Mouse (Mus musculus) large intestine, adult 2 months (tissue): ENCODE data around the gene Acss2. TPM values are rescaled to one million over a fixed set of nuclear protein-coding genes. Genes with fewer than 3 reads are reported as not detected.

Source experiments
- DNase-seq: peaks from one replicate; pipeline ENCODE4 v3.0.0-alpha.2; 2012; ENCODE audit warnings: low read depth, low spot score
- WGBS: fragments of 180-500 bp; shearing (Covaris S2); methylation state at CpG from one replicate; pipeline ENCODE4 v1.1.7; 2018; 5-methylcytosine and 5-hydroxymethylcytosine counted together
- polyA plus RNA-seq: library from polyadenylated mRNA; depleted of rRNA; stranded (reverse); fragments of >200 nt; gene quantifications from 2 replicates; pipeline ENCODE4 v1.2.3, GENCODE M21; 2012; rRNA removed

Gene Acss2
- polyA plus RNA-seq = 23.4 and 32.2 TPM in 2 replicates

DNA sequence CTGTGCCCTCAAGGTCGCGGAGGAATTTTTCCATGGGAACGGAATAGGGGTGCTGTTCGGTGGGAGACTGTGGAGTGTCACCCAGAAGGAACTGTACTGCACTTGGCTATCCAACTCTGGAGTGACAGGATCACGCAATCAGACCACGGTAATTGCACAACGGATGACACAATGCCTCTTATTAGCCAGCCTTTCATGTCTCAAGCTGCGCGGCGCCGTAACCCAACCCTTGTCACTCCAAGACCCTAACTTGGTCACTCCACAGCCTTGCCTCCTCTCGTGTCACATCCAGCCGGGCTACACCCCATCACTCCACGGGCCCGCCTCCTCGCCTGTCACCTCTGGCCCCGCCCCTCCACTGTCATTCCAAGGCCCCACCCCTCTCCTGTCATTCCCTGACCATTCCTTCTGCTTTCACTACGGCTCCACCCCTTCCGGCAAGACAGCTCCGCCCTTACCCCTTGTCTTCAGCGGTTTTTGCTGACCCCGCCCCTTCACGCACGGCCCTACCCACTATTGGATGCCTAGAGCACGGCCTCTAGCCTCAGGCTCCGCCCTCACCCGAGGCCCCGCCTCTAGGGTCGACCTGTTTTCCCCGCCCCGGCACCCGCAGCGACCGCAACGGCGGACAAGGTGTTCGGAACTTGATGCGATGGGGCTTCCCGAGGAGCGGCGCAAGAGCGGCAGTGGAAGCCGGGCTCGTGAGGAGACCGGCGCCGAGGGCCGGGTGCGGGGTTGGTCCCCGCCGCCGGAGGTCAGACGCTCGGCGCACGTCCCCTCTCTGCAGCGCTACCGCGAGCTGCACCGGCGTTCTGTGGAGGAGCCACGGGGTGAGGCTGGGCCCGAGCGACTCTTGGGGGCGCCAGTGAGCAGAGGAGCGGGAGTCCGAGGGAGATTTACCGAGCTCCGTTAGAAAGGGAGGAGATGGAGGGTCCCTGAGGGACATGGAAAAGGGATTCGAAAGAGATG lies at the start of gene Acss2, which contains the start of gene Ggt7:
Gene Acss2, plus strand, starts transcription at position 494 of the 969 bp plus-strand sequence.
Gene Ggt7, minus strand, starts transcription at position 783 of the 969 bp plus-strand sequence.
- 2% methylated on average over 70 of the region's 70 CpGs for WGBS
- peak; percentile 94 for DNase-seq

DNA sequence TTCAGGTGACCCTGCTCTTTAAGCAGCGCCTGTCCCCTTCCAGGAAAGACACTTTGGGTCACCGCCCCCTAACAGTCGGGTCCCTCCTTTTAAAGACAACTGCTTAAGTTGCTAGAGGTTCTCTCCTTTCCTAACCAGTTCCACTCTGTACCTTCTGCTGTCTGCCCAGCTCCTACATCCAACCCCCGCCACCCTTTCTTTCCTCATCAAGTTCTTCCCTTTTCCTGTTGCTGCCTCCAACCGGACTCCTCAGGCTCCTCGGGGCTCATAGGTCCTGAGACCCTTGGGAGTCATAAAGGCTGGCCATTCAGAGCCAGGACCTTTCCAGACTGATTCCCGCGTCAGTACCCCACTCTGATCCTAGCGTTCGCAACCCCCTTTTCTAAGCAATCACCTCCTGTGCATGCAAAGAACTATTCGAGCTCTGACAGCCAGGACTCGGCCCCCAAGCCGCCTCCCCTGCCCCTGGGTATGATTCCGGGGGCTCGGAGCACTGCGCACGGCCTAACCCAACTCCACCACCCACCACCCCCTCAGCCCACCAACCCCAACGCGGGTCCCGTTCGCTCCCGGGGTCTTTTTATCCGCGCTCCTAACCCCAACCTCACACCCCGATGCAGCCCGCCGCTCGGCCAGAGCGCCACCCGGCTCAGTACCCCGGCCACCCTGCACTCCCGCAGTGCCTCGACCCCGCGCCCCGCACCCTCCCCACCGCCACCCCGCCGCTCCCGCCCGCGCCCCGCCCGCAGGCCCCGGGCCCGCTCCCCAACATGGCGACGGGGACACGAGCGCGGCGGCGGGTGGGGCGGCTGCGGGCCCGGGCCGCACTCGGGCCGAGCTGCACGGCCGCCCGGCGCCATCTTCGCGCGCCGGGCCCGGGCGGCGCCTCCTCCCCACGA lies 44.8 kb upstream of the Acss2 start:
- peak; percentile 19 for DNase-seq
- 1% methylated on average over 68 of the region's 71 CpGs for WGBS

DNA sequence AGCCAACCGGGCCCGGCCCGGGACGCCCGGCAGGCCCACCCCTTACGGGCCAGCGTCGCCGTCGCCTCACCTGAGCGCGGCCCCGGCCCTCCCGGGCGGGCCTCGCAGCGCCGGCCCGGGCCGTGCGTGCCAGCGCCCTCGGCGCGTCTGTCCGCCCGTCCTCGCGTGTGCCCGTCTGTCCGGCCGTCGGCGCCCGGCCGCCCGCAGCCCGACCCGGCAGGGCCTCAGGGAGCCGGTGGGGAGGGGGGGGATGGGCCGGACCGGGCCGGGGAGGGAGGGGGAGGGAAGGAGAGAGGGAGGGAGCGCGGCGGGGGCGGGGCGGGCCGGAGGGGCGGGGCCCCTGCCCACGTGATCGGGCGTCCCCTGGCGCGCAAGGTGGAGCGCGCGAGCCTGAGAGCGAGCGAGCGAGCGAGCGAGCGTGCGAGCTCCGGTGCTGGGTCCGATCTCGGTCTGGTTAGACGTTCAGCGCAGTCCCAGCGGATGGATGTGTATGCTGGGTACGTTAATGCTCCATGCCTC lies 44.1 kb upstream of the Acss2 start, which contains the start of gene Ncoa6:
Gene Ncoa6, minus strand, starts transcription at position 325 of the 519 bp plus-strand sequence.
- DNase-seq = peak; percentile 27

DNA sequence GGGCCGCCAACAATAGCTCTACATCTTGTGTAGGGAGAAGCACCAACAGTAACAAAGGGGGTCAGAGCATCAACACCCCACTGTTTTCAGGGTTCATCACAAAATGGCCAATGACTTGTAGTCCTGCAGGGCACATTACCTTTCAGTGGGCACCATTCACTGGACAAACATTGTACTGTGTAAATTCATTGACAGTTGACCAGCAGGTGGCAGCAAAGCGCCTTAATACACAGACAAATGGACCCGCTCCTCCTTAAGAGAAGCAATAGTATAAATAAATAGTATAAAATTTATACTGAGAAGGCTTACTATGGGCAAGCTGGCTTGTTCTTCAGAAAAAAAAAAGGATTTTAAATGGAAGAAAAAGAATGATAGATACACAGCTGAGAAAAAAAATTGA lies 35.7 kb upstream of the Acss2 start:
- 61% methylated on average over 3 of the region's 3 CpGs for WGBS
- DNase-seq = peak; percentile 36

More for the DNA sequence above, 44.1 kb upstream of the Acss2 start, which contains the start of gene Ncoa6:
- WGBS = under 1% methylated on average over 53 of the region's 72 CpGs

DNA sequence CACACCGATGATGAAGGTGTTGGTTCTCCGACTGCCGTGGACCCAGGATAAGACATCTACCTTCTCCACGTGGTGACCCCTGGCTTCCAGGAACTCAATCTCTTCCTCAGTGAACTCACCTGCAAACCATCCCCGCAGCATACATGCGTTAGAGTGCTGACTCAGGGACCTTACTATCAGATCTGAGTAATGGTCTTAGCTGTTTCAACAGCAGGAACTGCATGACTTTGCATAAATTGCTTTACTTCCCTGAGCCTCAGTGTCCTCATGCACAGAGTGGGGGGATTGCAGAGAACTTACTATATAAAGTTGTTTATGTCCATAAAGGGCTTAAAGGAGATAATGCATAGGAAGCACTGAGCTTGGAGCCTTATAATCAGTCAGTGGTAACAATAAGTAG lies 26.8 kb upstream of the Acss2 start:
- 85% methylated on average over 6 of the region's 6 CpGs for WGBS
- DNase-seq = no peak

DNA sequence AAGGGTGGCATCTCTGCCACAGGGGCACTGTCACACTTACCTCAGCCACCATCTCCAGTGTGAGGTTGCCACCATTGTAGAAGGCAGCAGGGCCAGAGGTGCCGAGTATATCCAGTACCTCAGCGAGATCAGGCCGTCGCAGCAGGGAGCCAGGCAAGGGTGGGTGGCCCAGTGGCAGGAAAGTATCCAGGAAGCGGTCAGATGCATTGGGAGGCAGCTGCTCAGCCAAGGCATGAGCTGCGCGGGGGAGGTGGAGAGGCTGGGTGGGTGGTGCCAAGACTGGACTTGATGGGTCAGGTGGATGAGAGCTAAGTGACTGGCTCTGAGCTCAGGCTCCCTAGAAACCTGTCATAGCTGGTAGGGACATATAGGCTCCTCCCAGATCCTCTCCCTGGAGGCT lies 15.2 kb upstream of the Acss2 start:
- 74% methylated on average over 7 of the region's 7 CpGs for WGBS

DNA sequence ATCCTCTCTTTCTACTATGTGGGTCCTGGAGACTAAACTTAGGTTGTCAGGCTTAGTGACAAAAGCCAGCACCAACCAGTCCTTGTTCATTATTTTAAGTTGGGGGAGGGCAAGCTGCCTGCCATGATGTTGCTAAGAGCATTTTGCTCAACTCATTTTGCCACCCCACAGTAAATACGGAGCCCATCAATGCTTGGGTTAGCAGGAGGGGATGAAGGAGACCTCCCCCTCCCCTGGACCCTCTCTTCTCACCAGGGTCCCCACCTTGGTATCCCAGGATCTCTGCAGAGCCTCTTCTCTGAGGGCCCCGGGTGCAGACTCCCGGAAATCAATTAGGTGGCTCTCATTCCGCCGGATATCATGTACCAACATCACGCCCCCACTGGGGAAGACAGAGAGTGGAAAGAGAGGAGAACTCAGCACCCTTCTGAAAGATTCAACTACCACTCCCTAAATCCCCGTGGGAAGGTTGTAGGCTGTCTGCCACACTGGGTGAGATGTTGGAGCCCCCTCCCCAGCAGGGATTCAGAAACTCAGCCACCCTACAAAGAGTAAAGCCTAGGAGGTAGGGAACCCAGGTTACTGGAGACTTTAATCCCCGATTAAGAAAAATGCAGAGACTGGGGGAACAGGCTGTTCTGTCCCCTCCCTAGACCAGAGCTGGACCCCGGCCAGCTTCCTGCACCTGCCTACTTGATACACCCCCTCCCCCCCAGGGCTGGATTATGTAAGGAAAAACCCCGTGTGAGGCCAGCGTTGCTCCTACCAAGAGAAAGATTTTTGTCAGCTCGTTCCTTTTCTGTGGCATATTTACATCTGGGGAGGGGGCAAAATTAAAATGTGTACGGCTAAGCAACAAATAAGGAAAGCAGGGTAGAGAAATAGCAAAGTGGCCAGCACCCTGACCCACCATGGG lies 13.1 kb upstream of the Acss2 start:
- no peak for DNase-seq
- WGBS = 34% methylated on average over 13 of the region's 13 CpGs

More for the DNA sequence above, 15.2 kb upstream of the Acss2 start:
- no peak for DNase-seq

DNA sequence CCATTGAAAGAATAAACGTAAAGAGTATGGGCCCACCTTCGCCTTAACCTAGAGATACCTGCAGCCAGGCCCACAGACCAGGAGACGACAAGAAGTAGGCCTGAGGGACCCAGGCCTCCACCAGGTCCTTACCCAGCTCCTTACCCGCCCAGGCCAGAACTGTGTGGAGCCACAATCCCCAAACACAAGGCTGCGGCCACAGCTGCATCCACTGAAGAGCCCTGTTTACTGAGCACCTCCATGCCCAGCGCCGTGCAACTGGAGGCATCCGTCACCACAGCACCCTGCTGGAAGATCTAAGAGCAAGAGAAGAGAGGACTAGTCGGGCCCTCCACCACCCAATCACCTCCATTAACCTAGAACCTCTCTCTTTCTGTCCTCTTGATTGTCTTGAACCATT lies 11.9 kb upstream of the Acss2 start:
- 91% methylated on average over 9 of the region's 9 CpGs for WGBS
- no peak for DNase-seq

DNA sequence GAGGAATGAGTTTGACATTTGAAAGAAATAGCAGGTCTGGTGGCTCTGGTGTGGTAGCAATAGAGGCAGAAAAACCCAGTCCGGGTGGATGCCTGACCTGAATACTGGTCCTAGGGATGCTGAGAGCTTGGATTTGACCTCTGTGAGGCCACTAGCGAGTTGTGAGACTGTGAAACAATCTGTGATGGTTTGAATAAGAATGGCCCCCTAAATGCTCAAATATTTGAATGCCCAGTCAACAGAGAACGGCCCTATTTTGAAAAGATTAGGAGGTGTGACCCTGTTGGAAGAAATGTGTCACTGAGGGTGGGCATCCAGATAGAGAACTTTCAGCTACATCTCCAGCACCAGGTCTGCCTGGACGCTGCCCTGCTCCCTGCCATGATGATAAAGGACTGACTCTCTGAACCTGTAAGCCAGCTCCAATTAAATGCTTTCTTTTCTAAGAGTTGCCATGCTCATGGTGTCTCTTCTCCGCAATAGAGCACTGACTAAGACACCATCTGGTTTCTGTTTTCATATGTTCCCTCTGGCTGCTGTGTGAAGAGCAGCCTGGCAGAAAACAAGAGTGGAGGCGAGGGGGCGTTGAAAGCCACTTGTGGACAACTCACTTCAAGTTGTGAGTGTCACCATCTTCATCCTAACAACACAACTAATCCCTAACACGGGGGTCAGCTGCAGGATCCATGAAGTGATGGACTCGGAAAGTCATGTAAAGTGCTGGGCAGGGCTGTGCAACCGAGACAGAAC lies 9.9 kb upstream of the Acss2 start:
- 84% methylated on average over 10 of the region's 10 CpGs for WGBS
- DNase-seq = no peak

DNA sequence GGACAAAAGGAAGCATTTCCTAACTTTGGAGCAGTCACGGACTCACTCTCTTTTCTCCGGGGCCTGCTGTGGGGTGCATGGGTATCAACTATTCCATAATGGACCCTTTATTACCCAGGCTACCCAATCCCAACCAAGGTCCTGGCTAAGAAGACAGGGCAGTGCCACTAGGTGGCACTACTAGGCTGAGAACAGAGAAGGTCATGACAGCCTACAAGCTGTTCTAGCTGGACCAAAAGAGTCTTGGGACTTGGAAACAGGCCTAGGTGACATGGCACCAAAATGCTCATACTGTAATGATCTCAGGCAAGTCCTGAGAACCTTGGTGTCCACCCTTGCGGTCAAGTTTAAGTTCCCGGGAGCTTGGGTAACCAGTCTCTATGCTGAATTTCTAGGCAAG lies 5.3 kb upstream of the Acss2 start:
- 44% methylated on average over 4 of the region's 4 CpGs for WGBS
- DNase-seq = no peak

DNA sequence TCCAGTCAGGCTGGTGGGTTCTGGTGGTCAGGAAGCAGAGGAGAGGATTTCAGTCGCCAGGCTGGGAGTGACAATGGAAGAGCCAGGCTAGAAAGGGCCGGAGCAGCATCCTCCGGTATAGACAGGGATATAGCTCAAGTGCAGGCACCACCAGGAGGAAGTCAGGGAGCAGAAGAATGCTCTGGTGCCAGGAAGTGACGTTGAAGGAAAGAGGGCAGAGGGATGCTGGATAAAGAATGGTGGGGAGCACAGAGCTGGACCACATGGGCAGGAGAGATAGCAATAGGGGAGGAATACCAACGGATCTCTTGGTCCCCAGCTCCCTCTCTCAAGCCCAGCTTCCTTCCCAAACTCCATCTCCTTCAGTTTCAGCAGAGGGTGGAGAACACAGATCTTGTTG lies 4.2 kb upstream of the Acss2 start:
- 73% methylated on average over 5 of the region's 5 CpGs for WGBS
- no peak for DNase-seq

DNA sequence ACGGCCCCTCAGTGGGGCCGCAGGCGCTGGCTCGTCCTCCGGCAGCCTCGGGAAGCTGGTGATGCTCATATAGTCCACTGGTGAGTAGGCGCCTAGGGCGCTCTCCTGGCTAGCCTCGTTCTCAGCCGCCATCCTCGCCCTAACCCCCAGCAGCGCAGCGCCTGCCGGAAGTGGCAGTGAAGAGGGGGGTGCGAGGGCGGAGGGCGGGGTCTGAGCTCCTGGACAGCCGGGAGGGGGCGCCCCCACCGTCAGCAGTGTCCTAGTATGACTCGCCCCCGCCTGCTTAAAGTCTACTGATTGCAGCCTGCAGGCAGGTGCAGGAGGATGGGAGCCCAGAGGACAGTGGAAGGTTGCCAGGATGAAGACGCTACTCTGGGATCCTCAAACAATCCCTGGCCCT lies 3.1 kb upstream of the Acss2 start:
- WGBS = 3% methylated on average over 23 of the region's 23 CpGs
- no peak for DNase-seq

DNA sequence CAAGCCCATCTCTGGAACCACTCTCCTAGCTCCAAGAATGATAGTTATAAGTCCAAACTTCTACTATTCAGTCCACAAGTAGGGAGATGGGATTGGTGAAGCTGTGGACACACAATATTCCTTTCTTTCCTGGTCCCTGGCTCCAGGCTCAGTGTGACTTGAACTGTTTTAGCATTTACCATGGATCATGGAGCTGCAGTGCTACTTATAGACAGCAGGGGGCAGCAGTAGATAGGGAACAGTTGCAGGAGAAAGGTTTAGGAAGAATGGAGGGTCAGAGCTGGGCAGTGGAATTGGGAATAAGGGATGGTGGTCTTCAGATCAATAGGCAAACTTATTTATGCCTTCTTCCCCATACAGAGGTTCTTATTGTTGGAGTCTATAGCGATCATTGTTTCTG lies 1.8 kb upstream of the Acss2 start:
- 13% methylated on average over 1 of the region's 1 CpGs for WGBS
- no peak for DNase-seq

DNA sequence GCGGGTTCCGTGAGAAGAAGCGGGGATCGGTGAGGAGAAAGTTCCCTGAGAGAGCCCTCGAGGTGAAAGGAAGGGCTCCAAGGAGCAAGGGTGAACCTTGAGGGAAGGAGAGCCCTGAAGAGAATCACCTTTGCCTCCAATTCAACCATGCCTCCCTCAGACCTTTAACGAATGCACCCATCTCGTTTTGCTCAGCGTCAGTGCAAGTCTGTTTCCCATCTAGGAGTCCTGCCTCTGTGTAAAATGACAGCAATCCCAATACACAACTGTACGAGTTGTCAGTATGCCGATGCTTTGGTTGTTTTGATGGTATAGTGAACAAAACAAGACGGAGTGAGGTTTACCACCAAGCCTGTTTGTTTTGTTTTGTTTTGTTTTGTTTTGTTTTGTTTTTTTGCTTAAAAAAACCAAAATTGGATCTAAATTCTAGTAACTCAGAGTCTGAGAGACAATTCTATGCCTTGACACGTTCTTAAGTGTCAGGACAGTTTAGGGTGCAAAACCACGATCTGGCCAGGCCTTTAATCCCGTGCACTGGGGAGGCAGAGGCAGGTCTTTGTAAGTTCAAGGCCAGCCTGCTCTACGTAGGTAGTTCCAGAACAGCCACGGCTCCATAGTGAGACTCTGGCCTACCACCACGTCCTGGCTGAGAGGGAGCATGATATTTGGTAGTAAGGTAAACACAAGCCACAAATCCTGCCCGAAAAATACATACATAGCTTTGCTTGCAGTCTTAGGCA lies 953 bp downstream of the Acss2 start:
- WGBS = 10% methylated on average over 18 of the region's 18 CpGs
- no peak for DNase-seq

DNA sequence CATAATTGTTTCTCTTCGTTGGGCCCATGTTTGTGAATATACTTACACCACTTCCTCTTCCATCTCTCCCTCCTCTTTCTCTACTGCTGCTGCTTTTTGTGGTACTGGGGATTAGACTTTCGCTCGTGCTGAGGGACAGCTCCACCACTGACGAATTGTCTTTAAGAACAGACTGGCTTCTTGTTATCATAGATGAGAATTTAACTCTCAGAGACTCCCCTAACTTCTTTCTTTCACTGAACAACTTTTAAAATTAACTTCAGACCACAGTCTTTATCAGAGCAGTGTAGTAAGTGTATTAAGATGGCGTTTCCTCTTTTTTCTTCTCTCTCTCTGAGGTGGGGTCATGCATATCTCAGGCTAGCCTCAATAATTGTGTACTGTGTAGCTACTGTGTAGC lies 6.0 kb downstream of the Acss2 start:
- DNase-seq = no peak
- WGBS = 71% methylated on average over 5 of the region's 5 CpGs

DNA sequence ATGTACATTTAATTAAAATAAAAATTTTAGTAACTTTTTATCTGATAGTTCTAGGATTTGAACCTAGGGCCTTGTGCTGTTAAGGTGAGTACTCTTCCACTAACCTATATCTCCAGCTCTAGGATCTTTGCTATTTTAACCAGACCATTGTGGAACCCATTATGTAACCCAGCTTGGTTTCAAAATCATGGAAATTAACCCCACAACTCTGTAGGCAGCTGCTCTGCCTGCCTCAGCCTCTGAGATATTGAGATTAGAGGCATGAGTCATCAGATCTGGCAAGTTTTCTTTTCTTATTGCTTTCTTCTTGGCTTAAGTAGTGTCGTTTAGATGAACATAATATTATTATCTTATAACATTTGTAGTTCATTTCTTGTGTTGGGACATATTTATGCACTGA lies 6.6 kb downstream of the Acss2 start:
- no peak for DNase-seq
- WGBS = 12% methylated on average over 1 of the region's 1 CpGs

DNA sequence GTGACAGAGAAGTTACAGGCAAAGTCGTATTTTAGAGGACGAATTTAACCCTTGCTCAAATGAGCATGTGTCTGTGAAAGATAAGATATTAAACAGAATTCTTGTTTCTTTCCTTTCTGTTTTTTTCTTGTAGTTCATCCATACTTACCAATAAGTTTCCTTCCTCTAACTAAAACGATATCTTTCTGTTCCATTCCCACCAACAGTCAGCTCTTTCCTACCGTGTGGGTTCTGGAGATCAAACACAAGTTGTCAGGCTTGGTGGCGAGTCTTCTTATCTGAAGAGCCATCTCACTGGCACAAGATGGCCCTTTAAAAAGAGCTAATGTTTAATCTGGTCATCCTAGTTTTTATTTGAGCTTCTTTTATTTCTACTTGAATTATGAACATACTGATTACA lies 9.6 kb downstream of the Acss2 start:
- no peak for DNase-seq
- 48% methylated on average over 5 of the region's 5 CpGs for WGBS

DNA sequence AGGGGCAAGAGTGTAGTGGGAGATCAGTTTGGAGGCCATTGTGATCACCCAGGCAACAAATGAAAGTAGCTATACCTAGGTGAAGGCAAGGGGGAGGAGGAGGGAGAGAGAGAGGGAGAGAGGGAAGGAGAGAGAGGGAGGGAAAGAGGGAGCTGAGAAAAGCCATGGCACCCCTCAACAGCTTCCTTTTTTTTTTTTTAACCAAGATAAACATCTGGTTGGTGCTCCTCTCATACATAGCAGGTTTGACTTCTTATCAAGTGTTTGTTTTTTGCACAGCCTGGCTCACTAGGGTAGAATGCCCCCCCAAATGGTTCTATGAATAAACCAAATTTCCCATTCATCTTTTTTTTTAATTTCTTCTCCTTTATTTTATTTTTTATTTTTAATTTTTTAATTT lies 18.5 kb downstream of the Acss2 start:
- no peak for DNase-seq
